Mouse (Mus musculus) gastrocnemius, postnatal 10 days (tissue): ENCODE results near the gene Grip1. TPM values are rescaled to one million over a fixed set of nuclear protein-coding genes. Genes with fewer than 3 reads are reported as not detected.

Source experiments
- DNase-seq: peaks from one replicate; pipeline ENCODE4 v3.0.0; 2021; ENCODE audit warnings: mixed read lengths
- total RNA-seq, 2 experiments: library from RNA; stranded (reverse); gene quantifications; 2 replicates each; pipeline ENCODE4 v1.2.3; 2021

The Grip1 gene
- total RNA-seq, 2 experiments from 2014 or later = 0.61 to 0.88 TPM

DNA sequence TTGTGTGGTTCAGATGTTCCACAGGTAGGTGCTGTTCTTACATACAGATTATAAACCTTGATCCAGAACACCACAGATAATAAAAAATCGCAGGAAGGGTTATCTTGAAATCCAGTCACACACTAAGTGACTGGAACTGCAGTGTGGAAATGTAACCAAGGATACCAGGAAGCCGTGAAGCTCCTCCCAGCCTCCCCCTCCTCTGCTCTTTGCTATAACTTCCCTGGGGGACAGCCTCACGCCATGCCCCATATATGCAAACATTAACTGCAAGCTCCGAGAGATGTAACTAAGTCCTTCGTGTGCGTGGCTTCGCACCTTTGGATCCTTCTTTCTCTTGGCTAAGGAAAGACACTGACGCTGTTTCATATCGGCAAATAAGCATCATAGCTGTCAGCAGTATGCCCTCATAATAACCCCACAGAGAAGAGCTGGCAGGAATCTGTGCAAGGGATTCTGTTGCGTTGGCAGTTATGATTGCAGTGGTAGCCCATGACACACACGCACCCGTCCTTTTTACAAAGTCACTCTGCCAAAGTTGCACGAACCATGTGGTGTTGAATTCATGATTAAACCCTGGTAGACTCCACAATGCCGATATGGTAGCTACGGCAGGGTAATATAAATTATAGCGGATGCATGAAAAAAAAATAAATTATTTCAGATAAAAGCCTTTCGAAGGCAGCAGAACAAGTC, 503.8 kb downstream of the Grip1 start:
- DNase-seq = no peak

DNA sequence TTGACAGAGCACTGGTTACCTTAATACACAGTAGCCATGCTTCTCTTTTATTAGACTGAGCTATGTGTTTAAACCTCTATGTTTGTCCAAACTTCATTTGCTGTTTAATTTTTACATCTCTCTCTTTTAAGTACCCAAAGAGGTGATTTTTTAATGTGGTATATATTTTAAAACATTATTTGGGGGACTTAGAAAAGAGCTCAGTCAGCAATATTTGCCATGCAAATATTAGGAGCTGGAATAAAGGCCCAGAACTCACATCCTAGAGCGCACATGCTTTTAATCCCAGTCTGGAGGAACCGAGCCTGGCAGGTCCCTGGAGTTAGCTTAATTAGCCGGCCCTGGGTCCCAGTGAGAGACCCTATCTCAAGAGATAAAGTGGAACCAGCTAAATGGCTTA, 507.3 kb downstream of the Grip1 start:
- DNase-seq = no peak

DNA sequence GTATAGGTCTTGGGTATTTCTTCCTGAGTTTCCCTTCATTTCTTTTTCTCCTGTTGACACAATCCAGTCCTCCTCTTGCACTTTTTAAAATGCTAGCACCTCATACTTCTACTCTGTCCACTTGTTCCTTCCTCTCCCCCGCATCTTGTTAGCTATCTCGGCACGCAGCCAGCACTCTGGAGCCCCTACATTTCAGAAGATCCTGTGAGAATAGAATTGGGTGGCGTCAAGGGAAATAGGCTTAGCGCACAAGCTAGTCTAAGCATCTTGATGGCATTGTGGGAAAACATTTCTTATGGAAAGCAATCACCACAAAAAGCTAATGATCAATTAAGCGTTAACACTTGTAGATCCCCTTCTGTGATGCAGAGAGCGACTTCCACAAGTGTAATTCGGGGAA, 512.7 kb downstream of the Grip1 start:
- DNase-seq = no peak

- no peak for DNase-seq
Measured at GRCm38 (mm10) chr10:119979396-119979795, 525.8 kb downstream of the Grip1 start.

GRCm38 (mm10) chr10:119980032-119980431, 526.4 kb downstream of the Grip1 start:
- no peak for DNase-seq

- DNase-seq = no peak
Measured at GRCm38 (mm10) chr10:119984299-119984698, 530.7 kb downstream of the Grip1 start.

GRCm38 (mm10) chr10:119998475-119998874, 544.8 kb downstream of the Grip1 start:
- DNase-seq = no peak

DNA sequence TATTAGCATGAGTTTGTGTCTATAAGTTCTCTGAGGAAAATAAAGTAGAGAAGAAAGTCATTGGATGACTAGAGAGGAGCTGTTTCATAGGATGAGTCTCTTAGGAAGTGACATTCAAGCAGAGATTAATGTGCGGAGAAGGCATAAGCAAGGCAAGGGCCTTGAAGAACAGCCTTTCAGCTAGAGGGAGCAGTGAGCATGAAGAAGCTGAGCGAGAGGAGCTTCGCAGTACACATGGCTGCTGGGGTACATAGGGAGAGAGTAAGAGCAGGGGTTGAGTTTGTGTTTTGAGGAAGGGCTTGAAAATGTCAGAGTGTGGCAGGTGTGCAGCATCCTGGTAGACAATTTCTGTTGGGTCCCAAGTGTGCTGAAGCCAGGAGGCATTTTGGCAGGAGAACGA, 548.5 kb downstream of the Grip1 start:
- no peak for DNase-seq

DNA sequence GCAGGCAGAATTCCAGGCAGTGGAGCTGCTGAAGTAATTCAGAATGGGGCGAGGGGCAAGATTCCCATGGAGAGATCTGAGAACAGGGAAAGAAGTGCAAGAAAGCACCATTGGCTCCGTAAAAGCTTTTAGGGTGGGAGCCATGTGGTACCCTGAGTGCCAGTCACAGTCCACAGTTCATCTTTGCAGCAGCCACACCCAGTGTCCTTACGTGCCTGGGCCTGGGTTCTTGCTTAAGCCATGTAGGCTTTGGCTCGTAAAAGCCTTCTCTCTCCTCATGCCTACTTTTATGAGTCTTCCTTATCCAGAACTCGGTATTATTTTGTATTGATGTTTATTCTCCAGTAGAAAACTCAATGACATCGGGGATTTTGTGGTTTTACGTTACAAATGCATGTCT, 550.5 kb downstream of the Grip1 start:
- no peak for DNase-seq

- DNase-seq = no peak
Measured at GRCm38 (mm10) chr10:120005581-120005980, 552.0 kb downstream of the Grip1 start.

DNA sequence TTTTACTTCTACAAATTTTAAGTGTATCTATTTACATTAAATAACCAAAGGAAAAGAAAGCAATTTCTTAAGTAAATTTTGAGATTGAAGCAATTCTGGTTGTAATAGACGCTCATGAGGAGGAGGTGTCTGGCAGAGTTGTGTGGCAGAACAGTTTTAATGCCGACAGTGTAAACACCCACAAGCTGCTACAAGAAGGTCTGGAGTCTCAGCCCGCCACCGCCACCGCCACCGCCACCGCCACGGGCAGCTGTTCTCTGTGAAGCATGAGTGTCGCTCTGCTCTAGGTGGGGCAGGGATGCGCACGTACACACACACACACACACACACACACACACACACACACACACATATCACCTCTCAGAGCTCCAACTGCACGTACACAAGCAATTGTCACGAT, 558.7 kb downstream of the Grip1 start:
- DNase-seq = no peak

- DNase-seq = no peak
Measured at GRCm38 (mm10) chr10:120015117-120015516, 561.5 kb downstream of the Grip1 start.

DNA sequence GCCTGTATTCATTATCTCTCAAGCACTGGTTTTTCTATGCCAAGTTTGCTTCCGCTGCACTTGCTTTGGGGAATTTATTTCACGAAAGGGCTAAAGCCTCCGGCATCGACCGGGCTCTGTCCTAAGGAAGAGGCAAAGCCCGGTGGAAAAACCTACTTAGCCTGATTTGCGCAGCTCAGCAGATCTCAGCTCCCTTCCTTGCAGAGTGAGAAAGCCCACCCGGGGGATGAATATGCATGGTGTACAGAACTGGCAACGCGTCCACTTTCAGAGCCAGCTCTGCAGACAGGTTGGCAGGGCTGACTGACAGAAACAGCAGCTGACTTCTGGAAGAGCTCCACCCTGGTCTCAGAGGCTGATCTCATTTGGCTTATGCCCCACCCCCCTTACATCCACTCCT, 572.8 kb downstream of the Grip1 start:
- no peak for DNase-seq

DNA sequence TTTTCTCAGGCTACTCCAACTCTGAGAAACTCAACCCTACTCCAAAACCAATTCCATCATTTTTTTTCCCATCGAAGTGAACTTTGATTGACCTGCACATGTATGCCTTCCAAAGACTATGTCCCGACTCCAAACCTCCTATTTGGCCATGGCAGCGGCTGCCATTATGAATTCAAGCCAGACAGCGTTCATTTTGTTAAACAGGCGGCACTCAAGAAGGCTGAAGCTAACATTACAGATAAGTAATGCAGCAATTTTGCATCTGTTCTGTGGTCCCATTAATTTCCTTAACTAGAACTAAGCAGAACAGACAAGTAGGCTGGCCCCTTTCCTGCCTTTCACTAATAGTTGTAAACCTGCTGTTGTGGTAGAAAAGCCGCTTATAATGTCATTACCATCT, 577.3 kb downstream of the Grip1 start:
- no peak for DNase-seq

DNA sequence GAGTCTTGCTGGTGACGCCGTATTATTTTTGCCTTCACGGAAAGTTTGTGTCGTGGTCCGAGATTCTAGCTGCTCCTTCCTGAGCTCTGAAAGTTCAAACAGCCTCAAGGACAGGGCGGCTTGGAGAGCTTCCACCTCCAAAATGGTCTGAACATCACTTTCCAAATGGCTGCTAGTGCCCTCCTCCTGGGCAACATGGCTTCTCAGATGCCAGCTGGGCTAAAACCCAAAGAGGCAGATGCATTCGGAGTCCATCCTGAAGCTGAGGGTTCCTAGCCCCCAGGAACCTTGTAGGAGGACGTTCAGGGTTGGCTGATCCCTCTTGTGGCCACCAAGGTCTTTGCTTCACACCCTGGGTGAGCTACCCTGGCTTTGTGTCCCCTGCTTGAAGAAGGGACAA, 577.7 kb downstream of the Grip1 start:
- DNase-seq = no peak

DNA sequence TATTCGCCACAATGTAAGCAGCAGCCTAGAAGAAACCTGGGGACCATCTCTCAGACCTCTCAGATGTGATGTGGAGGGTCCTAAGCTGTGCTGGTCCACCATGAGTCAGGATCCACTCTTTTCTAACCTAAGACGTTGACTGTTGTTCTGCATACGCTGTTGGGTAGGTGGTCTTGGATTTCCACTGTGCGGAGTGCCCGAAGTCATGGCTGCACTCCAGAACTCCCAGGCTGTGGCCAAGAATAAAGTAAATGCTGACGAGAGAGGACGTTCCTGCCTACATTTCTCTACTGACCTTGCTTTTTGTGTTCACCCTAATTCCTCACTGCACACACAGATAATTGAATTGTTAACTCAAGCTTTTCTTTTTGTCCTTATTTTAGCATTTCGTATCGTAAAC, 580.2 kb downstream of the Grip1 start:
- no peak for DNase-seq

GRCm38 (mm10) chr10:120035211-120035733, 581.6 kb downstream of the Grip1 start:
- no peak for DNase-seq

DNA sequence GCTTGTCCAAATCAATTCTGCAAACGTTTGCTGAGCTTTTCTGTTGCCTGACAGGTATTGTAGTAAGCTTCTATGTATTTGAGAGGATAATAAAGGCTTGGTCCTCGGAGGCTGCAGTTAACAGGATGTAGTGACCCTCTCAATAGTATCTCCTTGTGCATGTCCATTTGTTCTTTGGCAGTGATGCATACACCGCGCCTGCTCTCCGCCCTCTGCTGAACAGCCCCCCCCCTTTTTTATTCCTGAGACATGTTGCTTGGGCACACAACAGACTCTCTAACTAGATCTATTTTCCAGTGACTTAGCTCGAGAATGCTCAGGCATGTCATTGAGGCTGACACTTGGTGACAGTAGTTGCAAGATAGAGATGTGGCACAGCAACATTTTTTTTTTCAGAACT, 582.2 kb downstream of the Grip1 start:
- no peak for DNase-seq

GRCm38 (mm10) chr10:120038194-120038593, 584.6 kb downstream of the Grip1 start:
- DNase-seq = no peak

DNA sequence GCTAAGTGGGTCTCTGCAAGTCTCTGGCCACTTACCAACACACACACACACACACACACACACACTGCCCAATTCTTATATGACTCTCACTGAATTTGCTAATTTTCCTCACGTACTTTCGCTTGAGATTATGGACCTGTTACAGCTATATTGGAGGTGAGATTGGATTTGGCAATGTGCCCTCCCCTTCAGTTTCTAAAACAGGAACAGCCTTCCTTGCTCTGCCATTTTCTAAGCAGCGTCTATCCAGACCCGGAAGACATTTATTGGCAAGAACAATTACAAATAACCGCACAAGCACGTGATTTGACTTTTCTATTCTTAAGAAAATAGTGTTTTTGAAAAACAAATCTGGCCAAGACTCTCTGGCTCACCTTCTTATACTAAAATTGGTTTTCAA, 590.6 kb downstream of the Grip1 start:
- no peak for DNase-seq

DNA sequence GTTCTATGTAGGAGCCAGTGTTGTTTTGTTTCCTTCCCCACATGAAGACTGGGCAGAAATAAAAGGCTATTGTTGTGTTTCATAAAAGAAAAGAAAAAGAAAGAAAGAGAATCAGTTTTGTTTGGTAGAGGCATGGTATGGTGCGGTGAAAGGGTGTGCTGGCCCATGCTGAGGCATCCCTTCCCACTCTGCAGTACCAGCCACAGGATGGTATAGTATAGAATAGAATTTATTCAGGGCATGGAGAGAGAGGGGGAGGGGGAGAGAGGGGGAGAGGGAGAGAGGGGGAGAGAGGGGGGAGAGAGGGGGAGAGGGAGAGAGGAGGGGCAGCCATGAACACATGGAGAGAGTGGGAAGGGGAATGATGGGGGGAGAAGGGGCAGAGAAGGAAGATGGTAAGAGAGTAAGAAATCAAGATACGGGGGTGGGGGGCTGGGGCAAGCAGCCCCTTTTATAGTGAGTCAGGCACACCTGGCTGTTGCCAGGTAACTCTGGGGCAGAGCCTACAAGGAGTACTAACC, 591.1 kb downstream of the Grip1 start:
- DNase-seq = no peak

- no peak for DNase-seq
Measured at GRCm38 (mm10) chr10:120060579-120061237, 607.1 kb downstream of the Grip1 start.

- DNase-seq = no peak
Measured at GRCm38 (mm10) chr10:120061238-120062130, 607.9 kb downstream of the Grip1 start.
